Mouse (Mus musculus) spleen, adult 12 weeks (tissue): Measurements from ENCODE around the gene Cpn1.
"Not testable (repeated sequence)": the region's sequence is repeated elsewhere in the genome, so short reads cannot be mapped to it uniquely, and the experiment has no call there.

ENCODE experiments used
- DNase-seq: peaks from one replicate; pipeline ENCODE4 v3.0.0; 2022; ENCODE audit warnings: low spot score

Cpn1 gene

GRCm38 (mm10) chr19:43981992-43982391, 4.4 kb downstream of the Cpn1 start:
- DNase-seq = no peak

- DNase-seq = no peak
These were observed 5.6 kb downstream of the Cpn1 start for GRCm38 (mm10) chr19:43980711-43981110.

- DNase-seq = no peak
These were observed 8.6 kb downstream of the Cpn1 start for GRCm38 (mm10) chr19:43977799-43978198.

- DNase-seq = no peak
These were observed 9.7 kb downstream of the Cpn1 start for GRCm38 (mm10) chr19:43976661-43977060.

- DNase-seq = no peak
These were observed 12.1 kb downstream of the Cpn1 start for GRCm38 (mm10) chr19:43974221-43974620.

- no peak for DNase-seq
These were observed 12.6 kb downstream of the Cpn1 start for GRCm38 (mm10) chr19:43973711-43974110.

- no peak for DNase-seq
These were observed 14.2 kb downstream of the Cpn1 start for GRCm38 (mm10) chr19:43972129-43972528.

- DNase-seq = no peak
These were observed 17.8 kb downstream of the Cpn1 start for GRCm38 (mm10) chr19:43968436-43969026.

- no peak for DNase-seq
These were observed 19.9 kb downstream of the Cpn1 start for GRCm38 (mm10) chr19:43966481-43966880.

- peak; percentile 6 for DNase-seq
These were observed 20.8 kb downstream of the Cpn1 start for GRCm38 (mm10) chr19:43965496-43966085.

- no peak for DNase-seq
These were observed 23.6 kb downstream of the Cpn1 start for GRCm38 (mm10) chr19:43962795-43963194.

- no peak for DNase-seq
These were observed 25.2 kb downstream of the Cpn1 start for GRCm38 (mm10) chr19:43961185-43961584.

GRCm38 (mm10) chr19:43960014-43960413, 26.3 kb downstream of the Cpn1 start:
- no peak for DNase-seq

GRCm38 (mm10) chr19:43959162-43959561, 27.2 kb downstream of the Cpn1 start:
- peak; percentile 31 for DNase-seq

GRCm38 (mm10) chr19:43957881-43958280, 28.5 kb downstream of the Cpn1 start:
- DNase-seq = no peak

- no peak for DNase-seq
These were observed 29.0 kb downstream of the Cpn1 start for GRCm38 (mm10) chr19:43957402-43957801.

GRCm38 (mm10) chr19:43955266-43955665, 31.1 kb downstream of the Cpn1 start:
- DNase-seq = no peak

GRCm38 (mm10) chr19:43954864-43955263, 31.5 kb downstream of the Cpn1 start:
- no peak for DNase-seq

- not testable (repeated sequence) for DNase-seq
These were observed 33.4 kb downstream of the Cpn1 start for GRCm38 (mm10) chr19:43952936-43953335.

GRCm38 (mm10) chr19:43949111-43949810, 37.1 kb downstream of the Cpn1 start:
- no peak for DNase-seq

GRCm38 (mm10) chr19:43944566-43944965, 41.8 kb downstream of the Cpn1 start:
- no peak for DNase-seq

- DNase-seq = no peak
These were observed 43.3 kb downstream of the Cpn1 start for GRCm38 (mm10) chr19:43943076-43943475.
